Mouse (Mus musculus) liver, adult 2 months (tissue): ENCODE measurements around the gene Fam181b.

Experiments
- CTCF ChIP-seq: fragments of 200-500 bp; IDR thresholded peaks from 2 replicates; pipeline ENCODE4 v1.5.1; 2011; ENCODE audit warnings: low read depth, low read length, control low read depth
- POLR2A ChIP-seq: fragments of 200-500 bp; IDR thresholded peaks from 2 replicates; pipeline ENCODE4 v1.6.1; 2011; ENCODE audit warnings: low read length, control low read depth; ENCODE audit not compliant: insufficient read depth; ENCODE audit errors: extremely low read depth

- no peak for TF ChIP-seq CTCF
- no peak for TF ChIP-seq POLR2A
Measured at GRCm38 (mm10) chr7:93093371-93094058, 13.8 kb downstream of the Fam181b start.
